Mouse (Mus musculus) midbrain, embryonic 14.5 days (tissue): ENCODE measurements around the gene Prdm12. TPM values are rescaled to one million over a fixed set of nuclear protein-coding genes. Genes with fewer than 3 reads are reported as not detected.
A peak's percentile ranks its signal among the peaks of the same experiment; 100 is the strongest.

Source experiments
- ATAC-seq: fragments of 200-750 bp; cut with Nextera tagmentation; 2 replicates; pipeline ENCODE4 v1.8.0; 2017; ENCODE audit warnings: moderate number of reproducible peaks, moderate library complexity; ENCODE audit not compliant: low FRiP score, low TSS enrichment
- DNase-seq: peaks from one replicate; pipeline ENCODE4 v3.0.0-alpha.2; 2015
- H3K27ac ChIP-seq: fragments of 300-500 bp; sonication (generic); replicated peaks from 2 replicates; pipeline ENCODE4 v1.5.1; 2014; ENCODE audit warnings: mild to moderate bottlenecking, low read depth, low read length, moderate library complexity
- H3K27me3 ChIP-seq: fragments of 300-500 bp; sonication (generic); 2 replicates; pipeline ENCODE4 v1.6.1; 2014; ENCODE audit warnings: low read length, control low read depth, mixed read lengths; ENCODE audit not compliant: control insufficient read depth, insufficient read depth
- H3K36me3 ChIP-seq: fragments of 300-500 bp; sonication (generic); 2 replicates; pipeline ENCODE4 v1.6.1; 2014; ENCODE audit warnings: low read length, control low read depth; ENCODE audit not compliant: control insufficient read depth, insufficient read depth
- H3K4me1 ChIP-seq: fragments of 300-500 bp; sonication (generic); 2 replicates; pipeline ENCODE4 v1.6.1; 2014; ENCODE audit warnings: mild to moderate bottlenecking, antibody characterized with exemption, low read length, control low read depth; ENCODE audit not compliant: control insufficient read depth, insufficient read depth
- H3K4me2 ChIP-seq: fragments of 300-500 bp; sonication (generic); 2 replicates; pipeline ENCODE4 v1.6.1; 2014; ENCODE audit warnings: mild to moderate bottlenecking, low read length, moderate library complexity
- H3K4me3 ChIP-seq: fragments of 300-500 bp; sonication (generic); replicated peaks from 2 replicates; pipeline ENCODE4 v1.5.1; 2014; ENCODE audit warnings: low read depth, low read length
- H3K9ac ChIP-seq: fragments of 300-500 bp; sonication (generic); replicated peaks from 2 replicates; pipeline ENCODE4 v1.6.1; 2014; ENCODE audit warnings: mild to moderate bottlenecking, low read length, moderate library complexity
- H3K9me3 ChIP-seq: fragments of 300-500 bp; sonication (generic); 2 replicates; pipeline ENCODE4 v1.6.1; 2016; ENCODE audit warnings: low read length, control low read depth, mixed read lengths; ENCODE audit not compliant: control insufficient read depth
- WGBS: fragments of 180-500 bp; shearing (Covaris S2); extraction: QIAGEN DNeasy Blood & Tissue Kit; methylation state at CpG from one replicate; pipeline ENCODE4 v1.1.7; 2014; 5-methylcytosine and 5-hydroxymethylcytosine counted together
- polyA plus RNA-seq: library from polyadenylated mRNA; unstranded; fragments of >200 nt; fragmentation: Nextera tagmentation; extraction: Ambion mirVana; gene quantifications from 2 replicates; pipeline ENCODE4 v1.2.1, GENCODE M21; 2014

The Prdm12 gene
- polyA plus RNA-seq, 1 experiment from 2014 or later: 4.7 TPM

GRCm38 (mm10) chr2:31638581-31639465, 1.0 kb upstream of the Prdm12 start:
- Histone ChIP-seq H3K9ac (peak overlapping the region; percentile 23; the same call in 1 of the 2 replicates), H3K4me1 (peaks cover 40% of the 10 kb centered on the region), H3K9me3 (no peaks in the 10 kb centered on the region), H3K36me3 (no peaks in the 10 kb centered on the region), H3K4me2 (peak overlapping the region; percentile 49), H3K27ac (no peak overlapping the region), H3K4me3 (peak overlapping the region; percentile 29), H3K27me3 (peaks cover 89% of the 10 kb centered on the region)
- under 1% methylated on average over 32 of the region's 34 CpGs for WGBS
- DNase-seq (peak; percentile 49), ATAC-seq (no peak)

- Histone ChIP-seq H3K9me3 (no peaks in the 10 kb centered on the region), H3K36me3 (no peaks in the 10 kb centered on the region), H3K27me3 (peaks cover 89% of the 10 kb centered on the region), H3K27ac (no peak overlapping the region), H3K4me1 (peaks cover 40% of the 10 kb centered on the region), H3K4me2 (peak overlapping the region; percentile 49), H3K4me3 (peak overlapping the region; percentile 29), H3K9ac (no peak overlapping the region; the same call in 1 of the 2 replicates)
- no peak for ATAC-seq
- WGBS: 0% methylated on average over 13 of the region's 13 CpGs
- DNase-seq: peak; percentile 56
Observed at GRCm38 (mm10) chr2:31639466-31639760, 424 bp upstream of the Prdm12 start.

DNA sequence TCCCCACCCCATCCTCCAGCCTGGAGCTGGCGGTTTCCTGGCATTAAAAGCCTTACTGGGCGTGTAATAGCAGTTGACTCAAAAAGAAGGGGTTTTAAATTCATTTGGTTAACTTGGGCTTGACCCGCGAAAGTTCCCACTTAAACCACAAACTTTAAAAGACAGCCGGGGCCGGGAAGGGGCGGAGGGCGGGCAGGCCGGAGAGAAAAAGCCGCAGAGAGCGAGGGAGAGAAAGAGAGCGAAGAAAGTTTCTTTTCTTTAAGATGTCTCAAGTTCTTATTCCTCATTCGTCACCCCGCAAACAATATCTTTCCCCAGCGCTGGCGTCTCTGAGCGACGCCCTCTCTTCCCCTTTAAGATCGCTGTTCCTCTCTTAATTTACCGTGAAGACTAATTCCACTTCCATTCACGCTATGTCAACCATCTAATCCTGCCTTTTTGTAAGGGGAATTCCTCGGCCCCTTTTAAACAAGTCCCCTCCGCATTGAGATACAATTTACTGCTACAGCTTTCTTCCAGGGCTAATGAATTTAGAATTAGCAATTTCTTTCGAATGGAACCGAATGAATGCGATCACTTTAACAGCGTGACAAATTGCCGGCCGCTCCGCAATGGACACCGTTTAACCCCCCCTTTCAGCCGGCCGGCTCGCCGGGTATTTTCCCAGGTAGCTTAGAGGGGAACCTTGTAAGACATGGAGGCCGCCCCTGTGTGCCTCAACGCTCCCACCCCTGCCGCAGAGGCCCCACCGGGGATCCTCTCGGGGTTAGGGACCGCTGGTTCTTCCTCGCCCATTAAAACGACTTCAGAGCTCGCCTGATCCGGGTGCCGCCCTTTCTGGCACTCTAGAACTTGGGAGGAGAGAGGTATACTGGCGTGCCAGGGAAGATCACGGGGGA, 1.0 kb downstream of the Prdm12 start:
- peak; percentile 74 for DNase-seq
- peaks cover 88% of the 10 kb centered on the region for H3K27me3 ChIP-seq
- peak overlapping the region; percentile 20; the same call in 1 of the 2 replicates for H3K27ac ChIP-seq
- H3K9me3 ChIP-seq: no peaks in the 10 kb centered on the region
- ATAC-seq: peak; percentile 48; the same call in 1 of the 2 replicates
- H3K4me3 ChIP-seq: peak overlapping the region; percentile 29
- WGBS: under 1% methylated on average over 48 of the region's 48 CpGs
- H3K4me1 ChIP-seq: peaks cover 32% of the 10 kb centered on the region
- H3K36me3 ChIP-seq: no peaks in the 10 kb centered on the region
- peak overlapping the region; percentile 29; the same call in 1 of the 2 replicates for H3K9ac ChIP-seq
- peak overlapping the region; percentile 49 for H3K4me2 ChIP-seq

GRCm38 (mm10) chr2:31641508-31641830, 1.6 kb downstream of the Prdm12 start:
- H3K4me1 ChIP-seq: peaks cover 26% of the 10 kb centered on the region
- peak overlapping the region; percentile 39 for H3K4me2 ChIP-seq

DNA sequence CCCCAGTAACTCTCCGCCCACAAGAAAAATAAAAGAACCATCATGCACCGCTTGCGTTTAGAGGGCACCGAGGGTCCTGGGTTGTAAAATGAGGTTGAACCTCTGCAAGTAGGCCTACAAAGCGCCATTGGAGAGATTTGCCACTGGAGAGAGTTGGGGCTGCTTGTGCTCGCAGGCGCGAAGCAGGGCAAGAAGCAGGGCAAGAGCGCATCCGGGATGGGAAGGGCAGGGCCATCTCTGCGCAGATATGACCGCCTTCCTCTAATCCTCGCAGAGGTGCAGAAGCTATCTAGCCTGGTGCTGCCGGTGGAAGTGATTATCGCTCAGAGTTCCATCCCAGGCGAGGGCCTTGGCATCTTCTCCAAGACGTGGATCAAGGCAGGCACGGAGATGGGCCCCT, 2.1 kb downstream of the Prdm12 start:
- Histone ChIP-seq H3K9me3 (no peaks in the 10 kb centered on the region), H3K36me3 (no peaks in the 10 kb centered on the region), H3K4me1 (peaks cover 21% of the 10 kb centered on the region), H3K27ac (no peak overlapping the region), H3K27me3 (peaks cover 93% of the 10 kb centered on the region), H3K4me2 (peak overlapping the region; percentile 39), H3K9ac (no peak overlapping the region; the same call in 1 of the 2 replicates), H3K4me3 (peak overlapping the region; percentile 29)
- ATAC-seq (no peak), DNase-seq (peak; percentile 29)
- WGBS: 2% methylated on average over 18 of the region's 18 CpGs

More at GRCm38 (mm10) chr2:31641508-31641830, 1.6 kb downstream of the Prdm12 start:
- peaks cover 90% of the 10 kb centered on the region for H3K27me3 ChIP-seq
- H3K27ac ChIP-seq: no peak overlapping the region
- no peak for DNase-seq
- peak overlapping the region; percentile 29 for H3K4me3 ChIP-seq
- no peaks in the 10 kb centered on the region for H3K9me3 ChIP-seq
- ATAC-seq: no peak
- H3K36me3 ChIP-seq: no peaks in the 10 kb centered on the region
- no peak overlapping the region for H3K9ac ChIP-seq
- under 1% methylated on average over 11 of the region's 11 CpGs for WGBS

DNA sequence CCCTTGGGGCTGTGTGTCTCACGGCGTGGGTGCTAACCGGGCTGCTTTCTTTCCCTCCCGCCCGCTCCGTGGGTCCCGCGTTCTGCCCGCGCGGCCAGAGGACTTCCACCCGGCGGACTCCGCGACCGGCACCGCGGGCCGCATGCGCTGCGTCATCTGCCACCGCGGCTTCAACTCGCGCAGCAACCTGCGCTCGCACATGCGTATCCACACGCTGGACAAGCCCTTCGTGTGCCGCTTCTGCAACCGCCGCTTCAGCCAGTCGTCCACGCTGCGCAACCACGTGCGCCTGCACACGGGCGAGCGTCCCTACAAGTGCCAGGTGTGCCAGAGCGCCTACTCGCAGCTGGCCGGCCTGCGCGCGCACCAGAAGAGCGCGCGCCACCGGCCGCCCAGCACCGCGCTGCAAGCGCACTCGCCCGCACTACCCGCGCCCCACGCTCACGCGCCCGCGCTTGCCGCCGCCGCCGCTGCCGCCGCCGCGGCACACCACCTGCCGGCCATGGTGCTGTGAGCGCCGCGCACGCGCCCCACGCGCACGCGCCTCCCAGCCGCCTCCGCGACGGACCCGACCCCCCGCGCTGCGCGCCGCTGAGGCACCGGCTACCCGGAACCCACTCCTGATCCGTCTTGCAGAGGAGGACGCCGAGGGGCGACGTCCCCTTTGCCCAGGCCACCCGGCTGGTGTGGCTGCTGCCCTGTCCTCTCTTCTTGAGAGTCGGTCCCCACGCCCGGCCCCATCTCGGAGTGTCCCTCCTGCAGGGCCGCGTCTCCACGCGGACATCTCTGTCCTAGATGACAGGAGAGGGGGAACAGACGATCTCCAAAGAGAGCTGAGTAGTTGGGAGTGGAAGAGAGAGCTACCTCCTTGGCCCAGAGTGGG, 14.4 kb downstream of the Prdm12 start:
- Histone ChIP-seq H3K4me3 (peak overlapping the region; percentile 49), H3K36me3 (no peaks in the 10 kb centered on the region), H3K4me1 (0 out of 2 replicates have a peak, but pooled peaks cover 9% of the 10 kb centered on the region), H3K4me2 (peak overlapping the region; percentile 77), H3K27ac (peak overlapping the region; percentile 13; the same call in 1 of the 2 replicates), H3K9ac (peak overlapping the region; percentile 56), H3K9me3 (no peaks in the 10 kb centered on the region), H3K27me3 (peaks cover 92% of the 10 kb centered on the region)
- DNase-seq (peak; percentile 86), ATAC-seq (peak; percentile 81)
- WGBS: 2% methylated on average over 109 of the region's 109 CpGs

DNA sequence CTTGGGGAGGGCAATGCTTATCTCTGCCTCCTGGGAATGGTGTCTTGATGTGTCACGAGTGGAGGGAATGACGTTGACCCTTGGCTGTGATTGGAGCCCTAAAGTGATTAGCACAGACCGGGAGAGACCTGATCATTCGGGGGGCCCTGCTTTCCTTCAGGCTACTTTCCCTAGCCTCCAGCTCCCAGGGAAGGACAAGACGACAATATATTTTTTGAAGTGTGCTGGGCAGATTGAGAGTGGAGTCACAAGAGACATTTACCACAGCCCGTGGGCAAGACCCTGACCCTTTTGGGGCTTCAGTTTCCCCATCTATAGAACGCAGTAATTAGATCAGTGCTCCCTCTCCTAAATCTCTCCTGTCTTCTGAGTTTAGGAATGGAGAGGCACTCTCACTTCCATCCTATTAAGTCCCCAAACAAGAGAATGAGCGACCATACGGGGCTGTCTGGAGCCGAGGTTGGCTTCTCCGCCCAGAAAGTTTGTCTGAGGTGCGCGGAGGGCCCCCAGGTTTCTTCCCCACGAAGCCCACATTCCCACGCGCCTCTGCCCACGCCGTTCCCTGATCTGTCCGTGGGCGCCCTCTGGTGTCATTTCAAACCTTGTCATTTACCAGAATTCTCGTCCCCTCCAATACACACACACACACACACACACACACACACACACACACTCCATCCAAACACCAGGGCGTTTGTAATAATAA, 15.2 kb downstream of the Prdm12 start:
- Histone ChIP-seq H3K9ac (peak overlapping the region; percentile 56; the same call in 1 of the 2 replicates), H3K4me3 (peak overlapping the region; percentile 49), H3K36me3 (no peaks in the 10 kb centered on the region), H3K4me1 (0 out of 2 replicates have a peak, but pooled peaks cover 9% of the 10 kb centered on the region), H3K27me3 (peaks cover 88% of the 10 kb centered on the region), H3K27ac (no peak overlapping the region), H3K4me2 (peak overlapping the region; percentile 77), H3K9me3 (no peaks in the 10 kb centered on the region)
- DNase-seq (peak; percentile 80), ATAC-seq (no peak)
- 8% methylated on average over 22 of the region's 22 CpGs for WGBS
